Mouse (Mus musculus) stomach, postnatal 0 days (tissue): ENCODE data around the gene Aqp9.

ENCODE experiments used
- CTCF ChIP-seq: IDR thresholded peaks from 2 replicates; pipeline ENCODE4 v1.5.1; 2016; ENCODE audit warnings: antibody characterized with exemption, low read depth, mild to moderate bottlenecking, moderate library complexity
- EP300 ChIP-seq: optimal IDR thresholded peaks from 2 replicates; pipeline ENCODE3; 2016; ENCODE audit warnings: antibody characterized with exemption

GRCm38 (mm10) chr9:71072502-71072901 lies 96.0 kb downstream of the Aqp9 start:
- TF ChIP-seq CTCF (no peak), EP300 (no peak)
